Mouse (Mus musculus) adrenal gland, postnatal 0 days (tissue): Measurements from ENCODE around the gene Hist1h3g. TPM values are rescaled to one million over a fixed set of nuclear protein-coding genes. Genes with fewer than 3 reads are reported as not detected.

Experiments
- microRNA-seq: library from miRNA; unstranded; fragments of <30 nt; microRNA quantifications from one replicate; pipeline ENCODE4, GENCODE M21; 2016; ENCODE audit warnings: borderline replicate concordance; ENCODE audit not compliant: insufficient number of aligned reads
- polyA plus RNA-seq: library from polyadenylated mRNA; unstranded; fragments of >200 nt; fragmentation: Nextera tagmentation; extraction: Ambion mirVana; gene quantifications from 2 replicates; pipeline ENCODE4 v1.2.1, GENCODE M21; 2015

The Hist1h3g gene
- polyA plus RNA-seq, 1 experiment from 2014 or later, result 1.4 TPM

Small RNA genes lying within 50 kb of the gene (microRNA-seq; reads per million reads assigned to microRNA genes)
- gene Gm44297, result not detected
- not detected for gene Gm44359
- gene Gm44394, result not detected
- not detected for gene n-TStga1

Other genes with a start within 250 kb of the Hist1h3g start
- 21.0 and 26.2 TPM in 2 replicates for gene Zfp322a, start 166.2 kb upstream of the Hist1h3g start, polyA plus RNA-seq
- 7.9 and 11.4 TPM in 2 replicates for gene Abt1, start 111.6 kb upstream of the Hist1h3g start, polyA plus RNA-seq
- 0.06 and 0.30 TPM in 2 replicates for gene Btn1a1, start 69.5 kb upstream of the Hist1h3g start, polyA plus RNA-seq
- gene Btn2a2, start 46.6 kb upstream of the Hist1h3g start, polyA plus RNA-seq, result 0.30 TPM in 1 of 2 replicates, not detected in the other
- 11.5 and 11.7 TPM in 2 replicates for gene Hist1h4h, start 4.4 kb upstream of the Hist1h3g start, polyA plus RNA-seq
- 3.9 and 7.2 TPM in 2 replicates for gene Hist1h2af, start 1.5 kb upstream of the Hist1h3g start, polyA plus RNA-seq
- 0.24 and 0.48 TPM in 2 replicates for gene Hist1h2bh, start 8.0 kb downstream of the Hist1h3g start, polyA plus RNA-seq
- gene Hist1h3f, start 8.6 kb downstream of the Hist1h3g start, polyA plus RNA-seq, result 0.75 and 0.84 TPM in 2 replicates
- not detected in 2 replicates for gene Hist1h4f, start 16.2 kb downstream of the Hist1h3g start, polyA plus RNA-seq
- gene Hist1h1d, start 17.8 kb downstream of the Hist1h3g start, polyA plus RNA-seq, result 0.26 and 0.41 TPM in 2 replicates
- 3.7 and 4.0 TPM in 2 replicates for gene Hist1h3e, start 26.9 kb downstream of the Hist1h3g start, polyA plus RNA-seq
- gene Hist1h2ae, start 35.8 kb downstream of the Hist1h3g start, polyA plus RNA-seq, result 38.1 and 43.6 TPM in 2 replicates
- gene Hist1h2bg, start 36.0 kb downstream of the Hist1h3g start, polyA plus RNA-seq, result 2.6 and 5.2 TPM in 2 replicates
- gene Hist1h2bf, start 38.8 kb downstream of the Hist1h3g start, polyA plus RNA-seq, result 0.86 and 1.0 TPM in 2 replicates
- 0.74 and 1.1 TPM in 2 replicates for gene Hist1h2ad, start 39.0 kb downstream of the Hist1h3g start, polyA plus RNA-seq
- 1.9 and 2.4 TPM in 2 replicates for gene Hist1h3d, start 40.3 kb downstream of the Hist1h3g start, polyA plus RNA-seq
- gene Hist1h4d, start 46.2 kb downstream of the Hist1h3g start, polyA plus RNA-seq, result 48.4 and 56.4 TPM in 2 replicates
- gene Hist1h2be, start 85.7 kb downstream of the Hist1h3g start, polyA plus RNA-seq, result 1.3 and 1.7 TPM in 2 replicates
- 13.4 and 14.3 TPM in 2 replicates for gene Hist1h1e, start 87.1 kb downstream of the Hist1h3g start, polyA plus RNA-seq
- gene Hist1h2ac, start 148.5 kb downstream of the Hist1h3g start, polyA plus RNA-seq, result 0.62 and 1.6 TPM in 2 replicates
- 173 and 221 TPM in 2 replicates for gene Hist1h2bc, start 148.8 kb downstream of the Hist1h3g start, polyA plus RNA-seq
- not detected in 2 replicates for gene Hist1h1t, start 160.4 kb downstream of the Hist1h3g start, polyA plus RNA-seq
- gene Hist1h4c, start 163.0 kb downstream of the Hist1h3g start, polyA plus RNA-seq, result 3.9 and 5.8 TPM in 2 replicates
- 27.9 and 33.6 TPM in 2 replicates for gene Hfe, start 175.4 kb downstream of the Hist1h3g start, polyA plus RNA-seq
- gene Hist1h1c, start 203.4 kb downstream of the Hist1h3g start, polyA plus RNA-seq, result 137 and 180 TPM in 2 replicates
- 1.2 and 1.4 TPM in 2 replicates for gene Hist1h3c, start 210.2 kb downstream of the Hist1h3g start, polyA plus RNA-seq
- gene Hist1h2bb, start 211.3 kb downstream of the Hist1h3g start, polyA plus RNA-seq, result 0.84 and 0.95 TPM in 2 replicates
- gene Hist1h2ab, start 215.7 kb downstream of the Hist1h3g start, polyA plus RNA-seq, result 18.1 and 21.8 TPM in 2 replicates
- 2.5 and 3.1 TPM in 2 replicates for gene Hist1h3b, start 216.8 kb downstream of the Hist1h3g start, polyA plus RNA-seq
- gene Hist1h4b, start 221.6 kb downstream of the Hist1h3g start, polyA plus RNA-seq, result 0.50 and 1.1 TPM in 2 replicates
- gene Hist1h4a, start 225.8 kb downstream of the Hist1h3g start, polyA plus RNA-seq, result 0.52 TPM in 1 of 2 replicates, not detected in the other
- 1.1 and 1.8 TPM in 2 replicates for gene Hist1h3a, start 227.0 kb downstream of the Hist1h3g start, polyA plus RNA-seq
- 1.2 and 1.8 TPM in 2 replicates for gene Hist1h1a, start 228.2 kb downstream of the Hist1h3g start, polyA plus RNA-seq
- 0.12 TPM in 1 of 2 replicates, not detected in the other for gene Trim38, start 234.5 kb downstream of the Hist1h3g start, polyA plus RNA-seq